Mouse (Mus musculus) spleen, adult 18-20 months (tissue): ENCODE measurements around the gene Tcf7.
"Not testable (repeated sequence)": the region's sequence is repeated elsewhere in the genome, so short reads cannot be mapped to it uniquely, and the experiment has no call there.

ENCODE experiments used
- DNase-seq, 2 experiments: peaks; one replicate each; pipeline ENCODE4 v3.0.0; 2022; ENCODE audit warnings: mixed read lengths in 2 of 2

Tcf7 gene

GRCm38 (mm10) chr11:52225986-52226599 lies 56.7 kb downstream of the Tcf7 start:
- DNase-seq, result no peak

DNA sequence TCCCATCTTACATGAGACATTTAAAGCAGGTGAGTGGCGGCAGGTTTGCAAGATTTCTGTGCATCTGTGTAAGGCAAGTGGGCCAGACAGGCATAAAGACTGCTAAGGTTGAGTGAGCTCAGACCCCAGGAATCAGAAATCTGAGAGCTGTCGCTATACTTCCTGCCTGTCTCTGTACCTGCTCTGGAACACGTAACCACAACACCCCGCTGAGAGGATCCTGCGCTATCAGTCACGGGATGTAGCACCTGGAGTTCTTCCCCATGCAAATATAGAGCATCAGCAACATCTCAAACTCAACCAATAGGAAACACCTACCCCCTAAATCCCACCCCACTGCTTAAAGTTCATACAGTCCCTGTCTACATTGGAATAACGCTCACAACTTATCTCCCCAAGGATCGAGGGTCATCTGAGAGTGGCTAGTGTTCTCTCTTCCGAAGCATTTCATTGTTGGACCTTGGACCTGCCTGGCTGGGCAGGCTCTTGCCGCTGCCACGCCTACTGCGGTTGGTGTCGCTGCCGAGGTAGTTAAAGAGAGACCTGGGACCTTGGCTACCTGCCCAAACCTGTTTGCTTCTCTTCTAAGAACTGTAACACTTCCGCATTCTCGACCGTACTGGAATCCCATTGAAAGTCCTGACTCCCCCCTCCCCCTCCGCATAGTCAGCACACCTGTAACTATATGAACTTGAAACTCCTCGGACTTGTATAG lies 58.7 kb downstream of the Tcf7 start:
- peak; percentile 37 to 60 for DNase-seq

- no peak for DNase-seq
These were observed 59.9 kb downstream of the Tcf7 start for GRCm38 (mm10) chr11:52222891-52223290.

DNA sequence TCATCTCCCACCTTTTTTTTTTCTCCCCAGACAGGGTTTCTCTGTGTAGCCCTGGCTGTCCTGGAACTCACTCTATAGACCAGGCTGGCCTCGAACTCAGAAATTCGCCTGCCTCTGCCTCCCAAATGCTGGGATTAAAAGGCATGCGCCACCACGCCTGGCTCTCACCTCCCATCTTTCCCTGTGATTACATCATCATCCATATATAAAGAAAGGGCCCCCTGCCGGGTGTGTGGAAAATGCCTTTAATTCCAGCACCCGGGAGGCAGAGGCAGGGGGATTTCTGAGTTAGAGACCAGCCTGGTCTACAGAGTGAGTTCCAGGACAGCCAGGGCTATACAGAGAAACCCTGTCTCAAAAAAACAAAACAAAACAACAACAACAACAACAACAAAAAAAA lies 60.9 kb downstream of the Tcf7 start:
- not testable (repeated sequence) for DNase-seq

DNA sequence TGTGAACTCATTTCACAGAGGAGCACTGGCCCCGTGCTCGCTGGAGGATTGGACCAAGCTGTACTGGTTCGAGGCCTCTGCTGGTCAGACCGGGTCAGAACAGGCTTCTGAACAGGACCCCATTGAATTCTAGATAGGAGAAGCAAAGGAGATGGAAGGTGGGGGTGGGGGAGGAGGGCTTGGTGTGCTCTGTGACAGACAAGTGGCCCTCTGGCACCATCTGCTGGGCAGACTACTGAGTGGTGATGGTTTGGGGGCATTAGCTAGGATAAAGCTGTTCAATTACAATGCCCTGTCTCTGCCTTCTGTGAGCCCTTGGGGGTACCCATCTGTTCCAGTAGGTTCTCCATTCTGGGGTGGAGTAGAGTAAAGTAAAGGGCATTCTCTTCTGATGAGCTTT lies 62.5 kb downstream of the Tcf7 start:
- DNase-seq, result peak; percentile 29 to 68

DNA sequence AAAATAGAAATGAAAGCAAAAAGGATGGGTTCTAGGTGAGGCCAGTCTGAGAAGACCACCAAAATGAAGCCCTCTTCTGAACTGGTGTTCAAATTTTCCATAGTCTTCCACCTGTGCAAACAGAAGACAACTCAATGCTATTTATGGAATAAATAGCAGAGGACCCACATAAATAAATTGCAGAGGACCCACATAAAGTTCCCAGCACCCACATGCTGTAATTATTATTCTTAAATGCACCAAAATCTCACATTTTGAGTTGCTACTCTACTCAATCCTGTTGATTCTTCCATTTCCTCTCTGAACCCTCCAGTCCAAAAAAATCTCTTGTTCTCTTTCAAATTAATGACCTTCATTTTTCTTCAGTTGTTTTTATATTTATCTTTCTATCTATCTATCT lies 68.9 kb downstream of the Tcf7 start, which contains the start of gene Olfr1371:
Gene Olfr1371, minus strand, starts transcription at position 101 of the 400 bp plus-strand sequence.
- DNase-seq, result no peak
